Mouse (Mus musculus): Measurements from ENCODE around the gene Snx22.

The Snx22 gene

DNA sequence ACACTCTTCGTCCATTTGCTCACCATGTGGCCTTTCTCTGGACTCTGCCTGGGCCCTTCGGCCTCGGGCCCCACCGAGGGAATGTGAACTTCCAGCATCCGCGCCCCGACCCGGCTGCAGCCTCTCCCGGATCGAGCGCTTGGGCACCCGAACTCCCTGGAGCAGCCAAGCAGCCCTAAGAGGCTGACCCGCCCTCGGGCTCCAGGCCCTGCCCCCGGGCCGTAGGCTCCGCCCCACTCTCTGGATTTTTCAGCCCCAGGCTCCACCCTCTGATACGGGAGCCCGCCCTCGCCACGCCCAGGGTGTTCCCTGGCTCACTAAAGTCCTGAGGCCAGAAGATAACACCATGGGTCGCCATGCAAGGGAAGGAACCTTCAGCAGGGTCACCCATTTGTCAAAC lies at the start of gene Snx22:
TSS of gene Snx22 (minus strand) at position 137 of the 400 bp plus-strand sequence.
- peak; percentile 28 to 43 for DNase-seq

DNA sequence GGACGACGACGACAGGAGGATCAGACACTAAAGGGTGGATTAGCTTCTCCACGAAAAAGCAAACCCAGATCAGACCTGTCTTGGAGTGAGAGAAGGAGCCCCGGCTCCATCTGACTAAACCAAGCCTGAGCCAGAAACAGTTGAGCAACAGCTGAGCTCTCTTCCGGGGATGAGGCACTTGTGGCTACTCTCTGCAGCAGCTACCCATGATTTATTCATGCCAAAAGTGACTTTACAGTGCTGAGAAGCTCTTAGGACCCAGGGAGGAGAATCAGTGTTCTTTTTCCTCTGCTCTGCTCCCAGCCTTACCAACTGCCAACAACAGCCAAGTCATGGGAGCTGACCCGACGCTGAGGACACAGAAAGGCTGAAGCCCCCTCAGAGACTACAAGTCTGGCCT lies 47.4 kb upstream of the Snx22 start:
- no peak for DNase-seq

DNA sequence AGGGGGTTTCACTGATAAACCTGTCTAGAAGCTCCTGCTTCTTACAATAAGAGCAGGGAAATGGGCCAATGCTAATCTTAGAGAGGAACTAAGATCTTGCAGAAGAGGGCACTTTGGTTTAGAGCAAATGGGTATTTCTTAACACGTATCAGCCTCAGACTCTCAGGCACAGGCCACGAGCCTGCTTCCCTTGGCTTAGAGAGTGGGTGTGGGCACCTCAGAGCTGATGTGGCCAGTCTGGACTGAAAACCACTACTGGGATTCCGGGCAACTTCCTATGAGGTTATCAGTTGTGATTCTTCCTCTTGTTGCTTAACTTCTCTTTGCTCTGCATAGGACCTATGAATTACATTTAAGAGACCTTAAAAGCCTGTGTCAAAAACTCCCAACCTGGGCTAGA lies 44.8 kb upstream of the Snx22 start:
- no peak for DNase-seq

DNA sequence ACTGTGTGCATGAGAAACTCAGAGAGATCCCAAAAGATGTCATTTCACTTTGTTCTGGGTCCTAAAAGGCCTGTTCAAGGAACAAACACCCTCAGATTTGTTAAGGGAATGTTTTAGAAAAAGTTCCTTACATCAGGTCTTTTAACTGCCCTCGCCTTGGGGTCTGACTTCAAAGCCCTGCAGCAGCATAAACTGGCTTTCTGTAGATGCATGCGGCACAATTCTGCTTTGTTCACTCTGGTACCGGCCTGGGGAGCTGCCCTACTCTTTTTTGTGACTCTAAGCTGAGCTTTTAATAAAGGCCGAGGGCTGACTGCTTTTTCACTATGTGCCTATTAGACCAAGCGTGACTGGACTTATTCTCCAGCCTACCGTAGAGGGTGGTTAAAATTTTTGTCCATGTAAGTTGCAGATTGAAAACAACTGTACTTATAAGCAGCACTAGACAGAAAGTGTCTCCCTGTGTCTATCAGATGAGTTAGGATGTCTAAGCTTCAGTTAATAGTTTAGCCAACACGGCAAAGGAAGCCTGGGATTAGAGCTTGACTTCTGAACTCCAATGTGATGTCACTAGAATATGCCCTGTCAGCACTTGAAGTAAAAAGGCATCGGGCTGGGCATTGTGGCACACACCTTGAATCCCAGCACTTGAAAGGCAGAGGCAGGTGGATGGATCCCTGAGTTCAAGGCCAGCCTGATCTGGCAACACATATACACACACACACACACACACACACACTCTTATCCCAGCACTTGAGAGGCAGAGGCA lies 41.3 kb upstream of the Snx22 start:
- no peak for DNase-seq

DNA sequence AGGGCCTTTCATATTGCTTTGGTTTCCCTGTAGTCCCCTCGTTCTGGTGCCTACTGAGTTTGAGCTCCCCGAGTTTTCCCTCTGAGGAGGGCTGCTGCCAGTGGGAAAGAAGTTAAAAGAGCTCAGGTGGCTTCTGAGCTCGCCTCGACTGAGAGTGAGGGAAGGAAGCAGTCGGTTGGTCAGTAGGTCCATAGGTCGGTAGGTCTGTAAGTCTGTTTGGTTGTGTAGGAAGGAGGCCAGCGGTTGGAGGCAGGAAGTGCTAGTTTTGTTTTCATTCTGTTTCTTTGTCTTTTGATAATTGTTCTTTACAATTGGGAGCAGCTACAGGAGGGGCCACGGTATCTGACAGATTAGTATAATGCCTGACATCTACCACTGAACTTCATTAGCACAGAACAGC lies 40.6 kb upstream of the Snx22 start:
- no peak for DNase-seq

DNA sequence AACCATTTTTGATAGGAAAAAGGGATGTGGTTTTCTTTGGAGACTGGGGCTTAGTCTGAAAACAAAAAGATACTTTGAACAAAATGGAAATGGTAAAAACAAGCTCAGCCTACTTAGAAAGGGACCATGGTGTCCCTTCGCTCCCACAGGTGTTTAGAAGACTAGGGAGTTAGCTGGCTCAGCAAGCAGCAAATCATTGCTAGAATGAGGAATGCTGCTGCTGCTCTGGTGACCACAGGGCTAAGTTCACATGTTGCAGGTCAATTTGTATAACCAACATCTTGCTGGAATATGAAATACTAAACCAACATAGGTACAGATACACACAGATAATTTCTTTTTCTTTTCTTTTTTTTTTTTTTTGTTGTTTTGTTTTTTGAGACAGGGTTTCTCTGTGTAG lies 40.1 kb upstream of the Snx22 start:
- no peak for DNase-seq

DNA sequence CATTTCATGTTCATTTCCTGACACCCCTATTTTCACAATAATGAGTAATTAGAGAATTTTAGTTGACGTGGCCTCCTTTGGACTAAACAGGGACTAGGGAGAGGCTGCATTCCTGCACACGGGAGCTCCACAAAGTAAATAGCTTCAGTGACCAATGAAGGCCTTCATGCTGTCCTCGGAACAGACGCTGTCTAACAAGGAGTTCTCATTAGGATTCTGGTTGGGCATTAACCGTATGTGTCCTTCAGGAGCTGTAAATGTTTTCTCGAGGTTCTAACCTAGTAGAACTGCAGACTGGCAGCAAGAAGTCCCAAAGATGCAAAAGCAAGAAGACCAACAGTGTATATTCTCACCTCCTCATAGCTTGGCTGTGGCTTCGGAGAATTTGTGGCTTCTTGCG lies 35.6 kb upstream of the Snx22 start:
- DNase-seq, result no peak

DNA sequence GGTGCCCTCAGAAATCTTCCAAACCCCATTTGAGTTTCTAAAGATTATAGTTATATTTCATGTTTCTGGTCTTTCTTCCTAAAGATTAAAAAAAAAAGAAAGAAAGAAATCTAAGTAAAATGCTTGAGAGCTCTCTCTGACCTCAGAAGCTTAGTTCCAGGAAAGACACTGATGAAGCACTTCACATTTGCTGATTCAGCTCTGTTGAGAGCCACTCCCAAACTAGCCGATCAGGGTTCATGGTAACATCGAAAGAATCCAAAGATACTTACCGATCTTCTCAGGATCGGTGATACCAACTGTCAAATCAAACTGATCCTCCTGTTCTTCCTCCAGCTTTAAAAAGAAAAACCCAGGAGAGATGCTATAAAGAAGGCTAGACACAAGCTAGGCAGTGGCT lies 35.1 kb upstream of the Snx22 start:
- no peak for DNase-seq

DNA sequence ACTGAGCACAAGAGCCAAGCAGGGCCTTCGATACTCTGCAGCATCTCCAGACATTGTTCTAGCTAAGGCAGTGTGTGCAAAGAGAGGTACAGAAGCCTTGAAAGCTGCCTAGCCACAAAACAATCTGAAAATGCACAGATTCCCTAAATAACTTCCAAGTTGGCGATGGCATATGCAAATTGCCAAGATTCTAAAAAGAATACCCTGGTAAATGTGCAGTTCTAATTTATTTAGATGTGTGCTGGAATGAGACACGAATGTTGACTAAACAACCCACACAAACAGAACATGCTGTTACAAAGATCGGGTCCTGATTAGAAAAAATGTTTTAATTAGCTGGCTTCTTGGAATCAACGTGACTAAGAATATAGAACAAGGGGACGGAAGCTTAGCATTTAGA lies 33.1 kb upstream of the Snx22 start:
- no peak for DNase-seq

DNA sequence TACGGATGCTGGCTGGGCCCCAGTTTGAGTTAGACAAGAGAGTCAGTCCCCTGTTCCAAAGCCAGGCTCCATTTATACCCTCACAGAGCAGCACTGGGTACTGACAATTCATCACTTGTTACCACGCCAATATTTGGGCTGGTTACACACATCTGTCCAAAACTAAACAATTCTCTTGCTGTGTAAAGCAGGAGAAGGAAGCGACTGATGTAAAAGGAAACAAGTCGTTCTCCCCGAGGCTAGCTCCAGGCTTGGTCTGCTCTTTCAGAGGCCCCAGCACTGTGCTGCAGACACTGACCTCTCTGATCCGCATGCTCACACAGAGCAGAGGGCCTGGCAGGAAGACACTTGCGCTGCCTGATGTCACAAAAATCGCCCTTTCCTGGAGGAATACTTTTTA lies 32.1 kb upstream of the Snx22 start:
- DNase-seq, result no peak

DNA sequence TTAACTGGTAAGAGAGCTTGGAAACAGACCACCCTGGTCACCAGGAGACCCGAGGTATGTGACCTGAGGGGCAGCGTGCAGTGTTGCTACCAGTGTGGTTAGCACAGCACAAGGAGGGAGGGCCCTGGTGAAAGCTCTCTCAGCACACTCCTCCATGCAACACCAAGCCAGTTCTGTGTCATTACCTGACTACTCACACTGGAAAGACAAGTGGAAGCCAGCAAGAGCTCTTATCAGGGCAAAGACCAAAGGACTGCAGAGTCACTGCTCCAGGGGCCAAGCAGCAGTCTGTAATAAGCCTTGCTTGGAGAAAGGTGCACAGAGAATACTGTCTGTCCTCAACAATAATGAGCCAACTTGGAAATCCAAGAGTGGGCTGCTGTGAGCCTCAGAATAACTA lies 23.1 kb upstream of the Snx22 start:
- DNase-seq, result no peak

DNA sequence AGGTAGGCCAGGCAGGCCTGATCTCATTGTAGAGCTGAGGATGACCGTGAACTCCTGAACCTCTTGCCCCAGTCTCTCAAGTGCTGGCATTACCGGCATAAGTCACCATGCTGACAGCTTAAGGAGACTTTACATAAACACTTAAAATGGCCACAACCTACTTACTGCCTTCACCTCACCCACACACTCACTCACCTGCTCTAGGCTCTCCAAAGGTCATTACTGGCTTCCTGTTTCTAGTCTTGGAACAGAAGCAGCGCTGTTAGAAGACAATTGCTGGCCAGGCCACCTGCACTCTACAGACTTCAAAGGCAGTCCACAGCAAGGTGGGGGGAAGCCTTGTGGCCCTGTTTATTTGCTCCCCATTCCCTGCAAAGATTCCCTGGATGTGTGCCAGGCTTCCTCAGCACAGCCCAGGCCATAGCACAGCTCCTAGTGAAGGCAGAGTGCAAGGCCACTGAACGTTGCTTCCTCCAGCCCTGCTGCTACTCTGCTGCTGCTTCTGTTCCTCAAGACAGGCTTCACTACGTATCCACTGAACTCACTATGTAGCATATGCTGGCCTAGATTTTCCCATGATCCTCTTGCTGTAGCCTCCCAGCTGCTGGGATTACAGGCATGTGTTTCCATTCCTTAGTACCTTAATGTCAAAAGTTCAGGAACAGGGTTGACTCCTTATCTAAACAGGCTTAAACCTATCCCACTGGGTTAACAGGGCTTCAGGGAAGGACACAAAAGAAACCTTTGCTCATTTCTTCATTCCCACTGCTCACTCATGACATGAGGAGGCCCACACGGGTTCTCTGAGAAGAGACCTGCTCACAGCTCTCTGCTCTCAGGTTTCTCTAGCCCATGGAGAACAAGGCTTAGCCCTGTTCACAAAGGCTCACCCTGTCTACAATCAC lies 22.1 kb upstream of the Snx22 start:
- no peak for DNase-seq

DNA sequence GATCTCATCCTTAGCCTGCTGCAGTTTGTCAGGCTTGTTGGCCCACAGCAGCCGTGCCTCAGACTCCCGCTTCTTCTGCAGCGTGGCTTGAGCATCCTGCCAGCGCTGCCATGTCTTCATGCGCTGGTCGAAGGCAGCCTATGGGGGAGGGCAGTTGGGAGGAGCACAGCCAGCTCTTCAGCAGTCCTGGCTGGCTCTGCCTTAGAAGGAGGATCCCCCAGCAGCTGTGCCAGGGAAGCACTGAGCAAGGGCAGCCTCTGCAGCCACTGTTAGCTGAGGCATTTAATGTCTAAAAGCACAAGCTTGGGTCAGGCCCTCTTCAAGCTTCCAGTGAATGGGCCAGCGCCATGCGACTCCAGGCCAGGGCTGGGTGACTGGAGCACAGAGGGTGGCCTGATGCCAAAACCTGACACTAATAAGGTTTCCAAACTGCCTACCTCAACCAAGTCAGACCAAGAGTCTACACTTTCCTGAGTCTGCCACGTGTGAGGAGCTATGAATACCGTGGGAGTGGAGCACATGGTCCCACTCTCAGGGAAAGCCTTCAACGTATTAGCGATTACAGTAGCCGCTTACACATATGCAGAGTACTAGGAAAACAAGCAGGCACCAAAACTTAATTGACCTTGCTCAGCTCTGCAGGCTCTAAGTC lies 21.2 kb upstream of the Snx22 start:
- no peak for DNase-seq

DNA sequence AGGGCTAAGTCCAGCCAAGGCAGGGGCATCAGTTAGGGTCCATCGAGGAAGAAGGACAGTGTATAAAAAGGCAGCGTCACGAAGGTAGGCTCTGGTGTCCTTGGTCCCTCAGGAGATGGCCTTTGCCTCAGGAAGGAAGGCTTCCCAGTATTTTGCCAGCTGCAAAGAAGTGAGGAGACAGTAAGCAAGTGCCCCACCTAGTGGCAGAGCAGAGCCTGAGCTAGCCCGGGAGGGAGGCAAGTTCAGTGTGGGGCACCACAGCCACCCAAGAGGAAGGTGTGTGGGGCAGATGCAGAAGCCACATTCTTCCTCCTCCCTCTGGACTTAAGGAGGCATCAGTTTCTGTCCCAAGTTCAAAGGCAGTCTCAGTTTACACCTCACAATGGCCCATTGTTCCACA lies 18.9 kb upstream of the Snx22 start:
- DNase-seq, result peak in 1 of 2 experiments; percentile 29

DNA sequence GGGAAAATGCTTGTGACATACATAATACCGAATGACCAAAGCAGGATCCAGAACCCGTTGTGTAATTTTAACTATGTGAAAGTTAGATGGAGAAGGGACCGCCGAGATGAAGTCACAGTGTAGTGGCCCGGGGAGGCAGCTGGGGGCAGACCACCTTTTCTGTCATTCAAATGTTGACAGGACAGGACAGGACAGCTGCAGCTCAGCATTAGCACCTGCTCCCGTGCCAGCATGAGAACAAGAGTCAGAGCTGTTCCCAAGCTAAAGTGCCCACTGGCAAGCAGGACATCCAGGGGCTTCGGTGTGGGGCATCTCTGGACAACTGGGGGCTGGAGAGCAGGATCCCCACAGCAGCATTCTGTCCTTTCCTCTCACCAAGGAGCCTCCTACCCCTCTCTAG lies 17.5 kb upstream of the Snx22 start:
- DNase-seq, result no peak

DNA sequence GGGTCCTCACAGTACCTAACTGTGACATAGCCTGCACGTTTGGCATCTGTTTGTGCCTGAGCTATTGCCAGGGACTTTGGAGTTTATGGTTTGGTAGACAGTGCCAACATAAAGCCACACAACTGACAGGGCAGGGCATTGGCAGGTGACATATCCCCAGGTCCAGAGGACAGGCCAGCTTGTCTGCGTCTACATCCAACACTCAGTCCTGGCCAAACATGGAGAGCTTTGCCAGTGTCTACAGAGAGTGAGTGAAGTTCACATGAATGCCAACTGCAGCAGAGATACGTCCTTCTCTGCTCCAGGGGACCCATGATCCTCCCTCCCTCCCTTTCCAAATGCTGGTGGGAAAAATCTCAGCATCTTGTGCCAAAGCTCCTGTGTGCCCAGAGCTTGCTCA lies 14.7 kb upstream of the Snx22 start:
- DNase-seq, result no peak

DNA sequence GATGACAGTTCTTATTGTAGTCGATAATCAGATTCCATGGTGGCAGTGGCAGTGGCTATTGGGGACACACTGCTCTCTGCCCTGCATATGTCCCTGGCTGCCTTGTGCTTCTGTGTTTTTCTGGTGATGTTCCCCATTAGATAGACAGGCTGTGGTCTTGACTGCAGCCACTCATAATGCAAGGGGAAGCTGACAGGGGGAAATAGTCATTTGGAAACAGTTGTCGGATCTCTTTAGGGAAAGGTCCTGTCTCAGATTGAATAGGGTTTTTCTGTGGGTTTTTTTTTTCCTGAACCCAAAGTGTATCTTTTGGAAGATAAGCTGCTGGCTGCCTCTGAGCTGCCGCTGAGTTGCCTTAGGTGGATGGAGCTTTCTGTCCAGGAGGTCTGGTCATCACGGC lies 12.5 kb upstream of the Snx22 start:
- no peak for DNase-seq

DNA sequence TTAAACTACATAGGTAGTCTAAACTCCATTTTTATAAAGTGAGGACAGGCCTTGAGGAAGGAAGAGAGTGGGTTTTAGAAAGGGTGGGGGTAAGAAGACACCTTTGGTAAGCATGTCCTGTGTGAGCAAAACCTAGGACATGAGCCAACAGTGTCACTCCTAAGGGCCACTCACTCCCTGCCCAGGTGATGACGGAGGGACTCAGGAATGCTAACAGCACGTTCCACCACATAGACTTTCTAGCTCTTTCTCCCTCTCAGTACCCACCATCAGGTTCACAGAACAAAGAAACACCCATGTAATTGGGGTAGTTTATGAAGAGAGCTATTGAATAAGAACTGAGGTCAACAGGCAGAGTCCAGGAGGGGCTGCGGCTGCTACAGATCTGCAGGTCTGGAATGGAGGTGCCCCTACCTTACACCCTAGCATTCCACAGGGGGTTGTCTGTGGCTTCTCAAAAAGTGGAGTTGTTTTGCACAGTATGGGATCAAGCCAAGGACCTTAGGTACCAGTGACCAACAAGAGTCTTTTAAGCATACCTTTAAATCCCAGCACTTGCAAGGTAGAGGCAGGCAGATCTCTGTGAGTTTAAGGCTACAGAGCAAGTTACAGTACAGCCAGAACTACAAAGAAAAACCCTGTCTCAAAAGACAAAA lies 11.4 kb upstream of the Snx22 start:
- DNase-seq, result no peak

DNA sequence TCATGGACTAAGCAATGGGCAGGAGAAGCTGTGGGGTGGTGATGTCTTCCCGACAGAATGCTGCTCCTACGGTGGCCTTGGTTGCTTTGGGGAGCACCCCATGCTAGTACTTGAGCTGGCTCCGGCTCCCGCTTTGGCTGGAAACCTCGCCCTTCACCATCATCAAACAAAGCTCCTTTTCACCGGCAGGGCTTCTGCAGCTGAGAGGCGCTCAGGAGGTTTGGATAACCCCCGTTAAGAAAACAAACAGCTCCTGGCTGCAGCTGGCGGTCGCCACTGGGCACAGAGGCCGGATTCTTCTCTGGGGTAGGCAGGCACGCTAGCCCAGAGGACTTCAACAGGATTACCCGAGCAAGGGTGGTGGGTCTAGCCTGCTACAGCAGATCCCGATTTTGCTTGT lies 9.0 kb upstream of the Snx22 start:
- DNase-seq, result no peak

DNA sequence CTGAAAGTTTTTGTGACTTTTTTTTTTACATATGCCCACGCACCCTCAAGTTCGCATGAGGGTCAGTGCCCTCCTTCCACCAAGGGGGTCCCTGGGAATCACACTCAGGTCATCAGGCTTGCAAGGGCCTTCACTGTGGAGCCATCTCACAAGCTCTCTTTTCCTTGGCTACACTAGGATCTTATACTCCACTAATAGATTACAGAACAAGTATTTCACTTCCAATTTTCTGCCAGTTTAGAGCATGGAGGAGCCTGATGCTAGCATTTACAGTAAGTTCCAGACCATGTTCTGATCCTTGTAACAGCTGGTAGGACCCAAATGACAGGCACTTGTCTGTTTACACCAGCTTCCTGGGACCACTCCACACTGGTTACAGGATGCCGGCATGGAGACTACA lies 8.6 kb upstream of the Snx22 start:
- no peak for DNase-seq

DNA sequence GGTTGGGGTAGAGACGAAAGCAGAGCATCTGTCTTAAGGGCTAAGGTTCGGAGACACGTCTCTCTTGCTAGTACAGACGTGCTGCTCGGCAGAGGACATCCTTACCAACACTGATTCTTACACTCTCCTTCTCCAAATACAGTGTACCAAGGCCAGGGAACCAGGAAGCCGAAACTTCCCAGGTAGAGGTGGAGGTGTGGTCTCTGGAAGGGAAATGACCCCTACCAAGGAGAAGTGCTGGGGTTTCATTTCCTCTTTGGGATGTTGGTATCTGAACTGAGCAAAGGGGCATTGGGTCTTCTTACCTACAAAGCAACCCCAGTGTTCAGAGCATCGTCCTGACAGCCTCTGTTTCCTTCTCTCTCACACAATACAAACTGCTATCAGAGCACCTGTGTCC lies 3.2 kb upstream of the Snx22 start:
- no peak for DNase-seq

DNA sequence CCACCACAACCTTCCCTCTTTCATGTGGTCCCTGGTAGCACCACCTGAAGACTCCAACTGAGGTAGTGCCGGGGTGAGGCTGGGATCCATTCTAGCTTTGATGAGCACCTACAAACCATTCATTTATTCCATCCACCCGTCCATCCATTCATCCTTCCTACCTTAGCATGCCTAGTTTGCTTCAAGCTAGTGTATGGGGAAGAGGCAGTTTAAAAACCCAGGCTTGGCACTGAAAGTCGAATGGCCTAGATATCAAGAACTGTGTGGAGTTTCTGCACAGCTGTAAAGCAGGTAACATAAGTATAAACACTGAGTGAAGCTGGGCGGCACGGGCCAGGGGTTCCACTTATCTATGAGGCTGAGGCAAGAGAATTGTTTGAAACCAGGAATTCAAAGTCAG lies 632 bp upstream of the Snx22 start:
- no peak for DNase-seq

DNA sequence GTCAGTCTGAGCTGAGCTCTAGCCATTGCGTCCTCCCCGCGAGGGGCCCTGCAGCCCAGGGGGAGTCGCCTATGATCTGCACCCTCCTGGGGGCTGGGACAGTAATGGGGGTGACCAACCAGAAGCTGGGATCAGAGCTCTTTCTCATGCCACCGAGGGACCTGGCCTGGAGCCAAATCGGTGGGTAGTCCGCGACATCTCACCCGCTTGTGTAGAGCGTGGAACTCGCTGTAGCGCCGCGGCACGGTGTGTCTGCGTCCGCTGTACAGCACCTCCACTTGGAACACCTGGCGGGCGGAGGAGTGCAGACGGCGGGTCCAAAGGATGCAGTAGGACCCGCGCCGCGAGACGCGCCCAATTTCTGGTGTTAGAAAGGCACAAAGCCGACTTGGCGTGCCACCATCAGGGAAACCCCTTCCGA lies 538 bp downstream of the Snx22 start:
- no peak for DNase-seq

Data from thymus, adult 18-20 months (tissue).